ENCODE assay signal across 8 mouse cellular contexts in genomic region chr7:62209117-62209700, GRCm38 (mm10).
DNase-seq lines count a peak whose midpoint lies in the region; ATAC-seq and TF ChIP-seq lines count a peak whose summit lies in the region.

No protein-coding gene starts in this region.

- TF ChIP-seq CTCF in Patski (IDR thresholded peaks at IDR 0.05) = peak; percentile 63

- WGBS in embryonic facial prominence, embryonic 13.5 days = 27% methylated on average over 12 of the region's 12 CpGs
- WGBS in intestine, embryonic 15.5 days = 30% methylated on average over 12 of the region's 12 CpGs
- 27% methylated on average over 12 of the region's 12 CpGs for WGBS in limb, embryonic 15.5 days

- no peaks in the 10 kb centered on the region for H3K4me1 ChIP-seq in embryonic facial prominence, embryonic 13.5 days
- H3K4me1 ChIP-seq in intestine, embryonic 15.5 days (replicated peaks) = no peaks in the 10 kb centered on the region
- no peaks in the 10 kb centered on the region for H3K4me1 ChIP-seq in limb, embryonic 15.5 days

- CTCF ChIA-PET in Patski (lab: Charles Lee) = interaction anchor here (0.7 kb wide), 1 partner anchor 159 kb away, joined by 3 read pairs; no protein-coding TSS in a partner anchor

- peak overlapping the region; percentile 42 for H3K4me2 ChIP-seq in embryonic facial prominence, embryonic 13.5 days
- H3K4me2 ChIP-seq in intestine, embryonic 15.5 days (replicated peaks) = peak overlapping the region; percentile 49
- peak overlapping the region; percentile 25; the same call in 1 of the 2 replicates for H3K4me2 ChIP-seq in limb, embryonic 15.5 days

- no peaks in the 10 kb centered on the region for H3K9me3 ChIP-seq in embryonic facial prominence, embryonic 13.5 days
- H3K9me3 ChIP-seq in intestine, embryonic 15.5 days = no peaks in the 10 kb centered on the region
- H3K9me3 ChIP-seq in limb, embryonic 15.5 days = no peaks in the 10 kb centered on the region

- H3K4me3 ChIP-seq in embryonic facial prominence, embryonic 13.5 days = peak overlapping the region; percentile 46
- peak overlapping the region; percentile 29 for H3K4me3 ChIP-seq in intestine, embryonic 15.5 days (replicated peaks)
- H3K4me3 ChIP-seq in limb, embryonic 15.5 days = peak overlapping the region; percentile 41

- in situ Hi-C loops in Patski (cut with MboI; ENCODE audit: low pct_unique_long_range_greater_than_20kb) = no loop called here

- H3K36me3 ChIP-seq in embryonic facial prominence, embryonic 13.5 days = 0 out of 2 replicates have a peak, but pooled peaks cover 9% of the 10 kb centered on the region
- H3K36me3 ChIP-seq in intestine, embryonic 15.5 days = no peaks in the 10 kb centered on the region
- H3K36me3 ChIP-seq in limb, embryonic 15.5 days = no peaks in the 10 kb centered on the region

- H3K27ac ChIP-seq in embryonic facial prominence, embryonic 13.5 days = no peak overlapping the region
- no peak overlapping the region for H3K27ac ChIP-seq in intestine, embryonic 15.5 days
- no peak overlapping the region for H3K27ac ChIP-seq in limb, embryonic 15.5 days

- no peaks in the 10 kb centered on the region for H3K27me3 ChIP-seq in Patski
- no peaks in the 10 kb centered on the region for H3K27me3 ChIP-seq in embryonic facial prominence, embryonic 13.5 days
- no peaks in the 10 kb centered on the region for H3K27me3 ChIP-seq in intestine, embryonic 15.5 days (replicated peaks)
- H3K27me3 ChIP-seq in limb, embryonic 15.5 days = no peaks in the 10 kb centered on the region

- ATAC-seq in Patski = peak; percentile 86
- peak; percentile 52; the same call in 1 of the 2 replicates for ATAC-seq in embryonic facial prominence, embryonic 13.5 days (ENCODE audit: insufficient number of reproducible peaks, insufficient read depth, low FRiP score, low TSS enrichment, low read depth)
- ATAC-seq in intestine, embryonic 15.5 days = 0 out of 2 replicates have a peak, but pooled peaks have one; percentile 45
- ATAC-seq in limb, embryonic 15.5 days (ENCODE audit: insufficient number of reproducible peaks, low FRiP score, low TSS enrichment, low read depth) = no peak

- POLR2A ChIA-PET in Patski (lab: Charles Lee) = no interaction called here

- peak; percentile 11 for DNase-seq in adrenal gland, postnatal 10 days
- no peak for DNase-seq in adrenal gland, adult 18-20 months (ENCODE audit: low spot score in 2 of 2)
- no peak for DNase-seq in Patski (ENCODE audit: low read depth, low spot score)
- DNase-seq in right cerebral cortex, postnatal 10 days (ENCODE audit: low spot score in 2 of 2) = peak; percentile 69 to 74
- no peak for DNase-seq in spleen, adult 18-20 months

- peak overlapping the region; percentile 68 for H3K9ac ChIP-seq in embryonic facial prominence, embryonic 13.5 days
- H3K9ac ChIP-seq in intestine, embryonic 15.5 days = no peak overlapping the region
- no peak overlapping the region for H3K9ac ChIP-seq in limb, embryonic 15.5 days

Comparison
In these comparisons a context has a peak if more than half of its experiments do, and no peak if none do; other contexts are left out.
1. DNase-seq: peak in adrenal gland, postnatal 10 days (single experiment) and right cerebral cortex, postnatal 10 days (2 of 2); none in adrenal gland, adult 18-20 months (0 of 2), Patski (single experiment) and spleen, adult 18-20 months (0 of 2).
2. Peak in every context shown above with its lines, with median percentiles within 50 percentile points of each other: H3K4me2 ChIP-seq and H3K4me3 ChIP-seq.